Mouse (Mus musculus): ENCODE measurements at regions not wholly inside any gene's neighbourhood (a gene's known extent, or its start where the extent isn't known, plus 50 kb on each side); places are given as distances from the start of the nearest gene placed in this dataset.

- 24% methylated on average over 11 of the region's 11 CpGs for WGBS
- DNase-seq (ENCODE audit: low spot score), result peak; percentile 85
- 0 out of 2 replicates have a peak overlapping the region, but pooled peaks have one; percentile 30 for H3K27ac ChIP-seq (replicated peaks)
- no peaks in the 10 kb centered on the region for H3K9me3 ChIP-seq
- peaks cover 5% of the 10 kb centered on the region for H3K4me1 ChIP-seq
- no peaks in the 10 kb centered on the region for H3K36me3 ChIP-seq (replicated peaks)
- H3K27me3 ChIP-seq (replicated peaks; ENCODE audit: low read depth, poor library complexity, severe bottlenecking), result no peaks in the 10 kb centered on the region
- no peak overlapping the region for H3K4me3 ChIP-seq
Measured at GRCm38 (mm10) chr9:30264533-30265168, 162.3 kb upstream of the Snx19 start.

GRCm38 (mm10) chr9:30271081-30271480 lies 155.8 kb upstream of the Snx19 start:
- no peak overlapping the region for H3K4me3 ChIP-seq
- no peaks in the 10 kb centered on the region for H3K36me3 ChIP-seq (replicated peaks)
- no peaks in the 10 kb centered on the region for H3K9me3 ChIP-seq
- H3K27ac ChIP-seq (replicated peaks), result no peak overlapping the region
- 78% methylated on average over 5 of the region's 5 CpGs for WGBS
- no peaks in the 10 kb centered on the region for H3K4me1 ChIP-seq
- DNase-seq (ENCODE audit: low spot score), result no peak
- no peaks in the 10 kb centered on the region for H3K27me3 ChIP-seq (replicated peaks; ENCODE audit: low read depth, poor library complexity, severe bottlenecking)

GRCm38 (mm10) chr9:30273836-30274235 lies 153.1 kb upstream of the Snx19 start:
- H3K4me3 ChIP-seq, result no peak overlapping the region
- no peak overlapping the region for H3K27ac ChIP-seq (replicated peaks)
- H3K27me3 ChIP-seq (replicated peaks; ENCODE audit: low read depth, poor library complexity, severe bottlenecking), result no peaks in the 10 kb centered on the region
- H3K4me1 ChIP-seq, result no peaks in the 10 kb centered on the region
- no peaks in the 10 kb centered on the region for H3K9me3 ChIP-seq
- no peak for DNase-seq (ENCODE audit: low spot score)
- 61% methylated on average over 4 of the region's 4 CpGs for WGBS
- no peaks in the 10 kb centered on the region for H3K36me3 ChIP-seq (replicated peaks)

- DNase-seq (ENCODE audit: low spot score), result no peak
- no peaks in the 10 kb centered on the region for H3K27me3 ChIP-seq (replicated peaks; ENCODE audit: low read depth, poor library complexity, severe bottlenecking)
- no peaks in the 10 kb centered on the region for H3K36me3 ChIP-seq (replicated peaks)
- H3K4me3 ChIP-seq, result no peak overlapping the region
- no peaks in the 10 kb centered on the region for H3K9me3 ChIP-seq
- WGBS, result 40% methylated on average over 1 of the region's 1 CpGs
- H3K27ac ChIP-seq (replicated peaks), result no peak overlapping the region
- H3K4me1 ChIP-seq, result no peaks in the 10 kb centered on the region
Measured at GRCm38 (mm10) chr9:30278231-30278630, 148.7 kb upstream of the Snx19 start.

GRCm38 (mm10) chr9:30283080-30283770 lies 143.7 kb upstream of the Snx19 start:
- no peaks in the 10 kb centered on the region for H3K36me3 ChIP-seq (replicated peaks)
- no peak for DNase-seq (ENCODE audit: low spot score)
- peaks cover 13% of the 10 kb centered on the region; the same call in 1 of the 2 replicates for H3K4me1 ChIP-seq
- H3K27me3 ChIP-seq (replicated peaks; ENCODE audit: low read depth, poor library complexity, severe bottlenecking), result no peaks in the 10 kb centered on the region; the same call in 1 of the 2 replicates
- no peak overlapping the region for H3K4me3 ChIP-seq
- H3K27ac ChIP-seq (replicated peaks), result no peak overlapping the region
- WGBS, result 93% methylated on average over 12 of the region's 12 CpGs
- H3K9me3 ChIP-seq, result no peaks in the 10 kb centered on the region

- Histone ChIP-seq H3K27me3 (replicated peaks; ENCODE audit: low read depth, poor library complexity, severe bottlenecking) (no peaks in the 10 kb centered on the region; the same call in 1 of the 2 replicates), H3K4me3 (no peak overlapping the region), H3K36me3 (replicated peaks) (no peaks in the 10 kb centered on the region), H3K4me1 (peaks cover 13% of the 10 kb centered on the region; the same call in 1 of the 2 replicates), H3K27ac (replicated peaks) (no peak overlapping the region), H3K9me3 (no peaks in the 10 kb centered on the region)
- DNase-seq (ENCODE audit: low spot score), result no peak
- WGBS, result 84% methylated on average over 4 of the region's 4 CpGs
Measured at GRCm38 (mm10) chr9:30283771-30284148, 143.1 kb upstream of the Snx19 start.

- Histone ChIP-seq H3K9me3 (no peaks in the 10 kb centered on the region), H3K36me3 (replicated peaks) (no peaks in the 10 kb centered on the region), H3K27ac (replicated peaks) (peak overlapping the region; percentile 36; the same call in 1 of the 2 replicates), H3K4me1 (peaks cover 13% of the 10 kb centered on the region; the same call in 1 of the 2 replicates), H3K27me3 (replicated peaks; ENCODE audit: low read depth, poor library complexity, severe bottlenecking) (no peaks in the 10 kb centered on the region; the same call in 1 of the 2 replicates), H3K4me3 (no peak overlapping the region)
- WGBS, result 32% methylated on average over 16 of the region's 16 CpGs
- peak; percentile 20 for DNase-seq (ENCODE audit: low spot score)
Measured at GRCm38 (mm10) chr9:30284562-30285323, 142.2 kb upstream of the Snx19 start.

GRCm38 (mm10) chr9:30285324-30285599 lies 141.6 kb upstream of the Snx19 start:
- whole genome bisulfite sequencing, result 66% methylated on average over 2 of the region's 2 CpGs
- DNase-seq (ENCODE audit: low spot score), result no peak
- no peaks in the 10 kb centered on the region for H3K9me3 ChIP-seq
- H3K27ac ChIP-seq (replicated peaks), result no peak overlapping the region
- H3K36me3 ChIP-seq (replicated peaks), result no peaks in the 10 kb centered on the region
- peaks cover 13% of the 10 kb centered on the region; the same call in 1 of the 2 replicates for H3K4me1 ChIP-seq
- H3K27me3 ChIP-seq (replicated peaks; ENCODE audit: low read depth, poor library complexity, severe bottlenecking), result no peaks in the 10 kb centered on the region; the same call in 1 of the 2 replicates
- no peak overlapping the region for H3K4me3 ChIP-seq

- Histone ChIP-seq H3K9me3 (no peaks in the 10 kb centered on the region), H3K4me1 (no peaks in the 10 kb centered on the region), H3K4me3 (no peak overlapping the region), H3K27me3 (replicated peaks; ENCODE audit: low read depth, poor library complexity, severe bottlenecking) (no peaks in the 10 kb centered on the region), H3K27ac (replicated peaks) (no peak overlapping the region), H3K36me3 (replicated peaks) (no peaks in the 10 kb centered on the region)
- 17% methylated on average over 4 of the region's 4 CpGs for WGBS
- peak; percentile 67 for DNase-seq (ENCODE audit: low spot score)
Measured at GRCm38 (mm10) chr9:30299844-30300243, 127.1 kb upstream of the Snx19 start.

GRCm38 (mm10) chr9:30308281-30308680 lies 118.6 kb upstream of the Snx19 start:
- no peaks in the 10 kb centered on the region for H3K4me1 ChIP-seq
- H3K27ac ChIP-seq (replicated peaks), result no peak overlapping the region
- no peaks in the 10 kb centered on the region for H3K36me3 ChIP-seq (replicated peaks)
- H3K9me3 ChIP-seq, result no peaks in the 10 kb centered on the region
- WGBS, result 17% methylated on average over 2 of the region's 2 CpGs
- no peak for DNase-seq (ENCODE audit: low spot score)
- H3K4me3 ChIP-seq, result no peak overlapping the region
- no peaks in the 10 kb centered on the region for H3K27me3 ChIP-seq (replicated peaks; ENCODE audit: low read depth, poor library complexity, severe bottlenecking)

- WGBS, result 90% methylated on average over 1 of the region's 1 CpGs
- DNase-seq (ENCODE audit: low spot score), result no peak
- no peaks in the 10 kb centered on the region for H3K4me1 ChIP-seq
Measured at GRCm38 (mm10) chr9:30313360-30313759, 113.5 kb upstream of the Snx19 start.

GRCm38 (mm10) chr9:30314355-30315171 lies 112.3 kb upstream of the Snx19 start:
- Histone ChIP-seq H3K4me3 (no peak overlapping the region), H3K9me3 (no peaks in the 10 kb centered on the region), H3K27me3 (replicated peaks; ENCODE audit: low read depth, poor library complexity, severe bottlenecking) (no peaks in the 10 kb centered on the region), H3K4me1 (no peaks in the 10 kb centered on the region), H3K36me3 (replicated peaks) (no peaks in the 10 kb centered on the region), H3K27ac (replicated peaks) (no peak overlapping the region)
- no peak for DNase-seq (ENCODE audit: low spot score)
- 85% methylated on average over 15 of the region's 15 CpGs for WGBS

More at GRCm38 (mm10) chr9:30313360-30313759, 113.5 kb upstream of the Snx19 start:
- H3K36me3 ChIP-seq (replicated peaks), result no peaks in the 10 kb centered on the region
- no peak overlapping the region for H3K4me3 ChIP-seq
- H3K27me3 ChIP-seq (replicated peaks; ENCODE audit: low read depth, poor library complexity, severe bottlenecking), result no peaks in the 10 kb centered on the region
- no peak overlapping the region for H3K27ac ChIP-seq (replicated peaks)
- H3K9me3 ChIP-seq, result no peaks in the 10 kb centered on the region

All from embryonic facial prominence, embryonic 10.5 days (tissue).